Mouse (Mus musculus): Measurements from ENCODE around the gene Pptc7. TPM values are rescaled to one million over a fixed set of nuclear protein-coding genes. Genes with fewer than 3 reads are reported as not detected.

The Pptc7 gene
- polyA plus RNA-seq (2015; fragmentation: Nextera tagmentation; extraction: Ambion mirVana) = 6.8 and 7.9 TPM in 2 replicates

GRCm38 (mm10) chr5:122284183-122285028 is at the start of gene Pptc7:
Pptc7 (plus strand) TSS chr5:122284365.
- no peaks in the 10 kb centered on the region for H3K9me3 ChIP-seq
- peak; percentile 85 for ATAC-seq (ENCODE audit: insufficient number of reproducible peaks, low FRiP score, low TSS enrichment, low read depth)
- H3K27ac ChIP-seq = peak within 1 kb of the TSS; percentile 76
- WGBS = under 1% methylated on average over 85 of the region's 114 CpGs
- H3K4me2 ChIP-seq = peak within 1 kb of the TSS; percentile 96
- H3K9ac ChIP-seq = peak within 1 kb of the TSS; percentile 78
- H3K4me3 ChIP-seq = peak within 1 kb of the TSS; percentile 96
- H3K4me1 ChIP-seq = peaks cover 33% of the 10 kb centered on the region
- peaks cover 11% of the 10 kb centered on the region; the same call in 1 of the 2 replicates for H3K36me3 ChIP-seq
- no peaks in the 10 kb centered on the region for H3K27me3 ChIP-seq

- H3K9ac ChIP-seq = no peak overlapping the region
- H3K4me2 ChIP-seq = no peak overlapping the region
- H3K4me1 ChIP-seq = peaks cover 39% of the 10 kb centered on the region
- no peak overlapping the region for H3K4me3 ChIP-seq
- peaks cover 5% of the 10 kb centered on the region; the same call in 1 of the 2 replicates for H3K36me3 ChIP-seq
- no peaks in the 10 kb centered on the region for H3K27me3 ChIP-seq
- ATAC-seq (ENCODE audit: insufficient number of reproducible peaks, low FRiP score, low TSS enrichment, low read depth) = no peak
- H3K27ac ChIP-seq = peak overlapping the region; percentile 76
- WGBS = 39% methylated on average over 9 of the region's 9 CpGs
- no peaks in the 10 kb centered on the region for H3K9me3 ChIP-seq
These were observed 48.8 kb upstream of the Pptc7 start for GRCm38 (mm10) chr5:122235196-122235836.

GRCm38 (mm10) chr5:122237200-122237599 is 47.0 kb upstream of the Pptc7 start:
- peaks cover 37% of the 10 kb centered on the region for H3K4me1 ChIP-seq
- H3K27ac ChIP-seq = no peak overlapping the region
- no peaks in the 10 kb centered on the region for H3K9me3 ChIP-seq
- no peak for ATAC-seq (ENCODE audit: insufficient number of reproducible peaks, low FRiP score, low TSS enrichment, low read depth)
- no peak overlapping the region for H3K9ac ChIP-seq
- H3K27me3 ChIP-seq = no peaks in the 10 kb centered on the region
- no peak overlapping the region for H3K4me2 ChIP-seq
- H3K36me3 ChIP-seq = peaks cover 24% of the 10 kb centered on the region
- H3K4me3 ChIP-seq = no peak overlapping the region
- WGBS = 54% methylated on average over 5 of the region's 5 CpGs

GRCm38 (mm10) chr5:122239618-122240017 is 44.5 kb upstream of the Pptc7 start:
- H3K4me2 ChIP-seq = no peak overlapping the region
- H3K27ac ChIP-seq = no peak overlapping the region
- H3K9ac ChIP-seq = no peak overlapping the region
- H3K27me3 ChIP-seq = no peaks in the 10 kb centered on the region
- H3K36me3 ChIP-seq = peaks cover 35% of the 10 kb centered on the region
- 78% methylated on average over 7 of the region's 7 CpGs for WGBS
- H3K9me3 ChIP-seq = no peaks in the 10 kb centered on the region
- no peak overlapping the region for H3K4me3 ChIP-seq
- H3K4me1 ChIP-seq = peaks cover 22% of the 10 kb centered on the region
- no peak for ATAC-seq (ENCODE audit: insufficient number of reproducible peaks, low FRiP score, low TSS enrichment, low read depth)

- Histone ChIP-seq H3K4me3 (no peak overlapping the region), H3K4me1 (peaks cover 16% of the 10 kb centered on the region), H3K9me3 (no peaks in the 10 kb centered on the region), H3K27me3 (no peaks in the 10 kb centered on the region), H3K4me2 (no peak overlapping the region), H3K27ac (no peak overlapping the region), H3K36me3 (peaks cover 35% of the 10 kb centered on the region), H3K9ac (no peak overlapping the region)
- no peak for ATAC-seq (ENCODE audit: insufficient number of reproducible peaks, low FRiP score, low TSS enrichment, low read depth)
- 89% methylated on average over 11 of the region's 11 CpGs for WGBS
These were observed 43.6 kb upstream of the Pptc7 start for GRCm38 (mm10) chr5:122240521-122240920.

GRCm38 (mm10) chr5:122240989-122241388 is 43.2 kb upstream of the Pptc7 start:
- ATAC-seq (ENCODE audit: insufficient number of reproducible peaks, low FRiP score, low TSS enrichment, low read depth) = no peak
- H3K4me3 ChIP-seq = no peak overlapping the region
- no peak overlapping the region for H3K9ac ChIP-seq
- H3K27me3 ChIP-seq = no peaks in the 10 kb centered on the region
- peaks cover 12% of the 10 kb centered on the region for H3K4me1 ChIP-seq
- 31% methylated on average over 1 of the region's 1 CpGs for WGBS
- no peaks in the 10 kb centered on the region for H3K9me3 ChIP-seq
- H3K27ac ChIP-seq = no peak overlapping the region
- no peak overlapping the region for H3K4me2 ChIP-seq
- H3K36me3 ChIP-seq = peaks cover 38% of the 10 kb centered on the region

GRCm38 (mm10) chr5:122242521-122243123 is 41.5 kb upstream of the Pptc7 start:
- H3K27ac ChIP-seq = no peak overlapping the region
- H3K4me2 ChIP-seq = no peak overlapping the region
- no peaks in the 10 kb centered on the region for H3K27me3 ChIP-seq
- no peak overlapping the region for H3K4me3 ChIP-seq
- H3K9me3 ChIP-seq = no peaks in the 10 kb centered on the region
- H3K4me1 ChIP-seq = peaks cover 12% of the 10 kb centered on the region
- WGBS = 75% methylated on average over 6 of the region's 6 CpGs
- peaks cover 49% of the 10 kb centered on the region for H3K36me3 ChIP-seq
- no peak for ATAC-seq (ENCODE audit: insufficient number of reproducible peaks, low FRiP score, low TSS enrichment, low read depth)
- no peak overlapping the region for H3K9ac ChIP-seq

- Histone ChIP-seq H3K4me3 (no peak overlapping the region), H3K4me1 (peaks cover 11% of the 10 kb centered on the region), H3K36me3 (peaks cover 61% of the 10 kb centered on the region), H3K9ac (no peak overlapping the region), H3K27ac (no peak overlapping the region), H3K4me2 (no peak overlapping the region), H3K27me3 (no peaks in the 10 kb centered on the region), H3K9me3 (no peaks in the 10 kb centered on the region)
- ATAC-seq (ENCODE audit: insufficient number of reproducible peaks, low FRiP score, low TSS enrichment, low read depth) = no peak
- 79% methylated on average over 17 of the region's 17 CpGs for WGBS
These were observed 40.2 kb upstream of the Pptc7 start for GRCm38 (mm10) chr5:122243781-122244523.

GRCm38 (mm10) chr5:122245186-122245585 is 39.0 kb upstream of the Pptc7 start:
- Histone ChIP-seq H3K27ac (no peak overlapping the region), H3K27me3 (no peaks in the 10 kb centered on the region), H3K9ac (no peak overlapping the region), H3K9me3 (no peaks in the 10 kb centered on the region), H3K36me3 (peaks cover 63% of the 10 kb centered on the region), H3K4me2 (no peak overlapping the region), H3K4me1 (0 out of 2 replicates have a peak, but pooled peaks cover 8% of the 10 kb centered on the region), H3K4me3 (no peak overlapping the region)
- WGBS = 44% methylated on average over 3 of the region's 3 CpGs
- no peak for ATAC-seq (ENCODE audit: insufficient number of reproducible peaks, low FRiP score, low TSS enrichment, low read depth)

- WGBS = 82% methylated on average over 10 of the region's 10 CpGs
- Histone ChIP-seq H3K27me3 (no peaks in the 10 kb centered on the region), H3K9me3 (no peaks in the 10 kb centered on the region), H3K27ac (no peak overlapping the region), H3K4me3 (no peak overlapping the region), H3K4me1 (0 out of 2 replicates have a peak, but pooled peaks cover 8% of the 10 kb centered on the region), H3K4me2 (no peak overlapping the region), H3K36me3 (peaks cover 63% of the 10 kb centered on the region), H3K9ac (no peak overlapping the region)
- no peak for ATAC-seq (ENCODE audit: insufficient number of reproducible peaks, low FRiP score, low TSS enrichment, low read depth)
These were observed 37.5 kb upstream of the Pptc7 start for GRCm38 (mm10) chr5:122246547-122247167.

- no peak for ATAC-seq (ENCODE audit: insufficient number of reproducible peaks, low FRiP score, low TSS enrichment, low read depth)
- 81% methylated on average over 11 of the region's 11 CpGs for WGBS
- Histone ChIP-seq H3K27ac (no peak overlapping the region), H3K4me3 (no peak overlapping the region), H3K36me3 (peaks cover 60% of the 10 kb centered on the region), H3K4me2 (no peak overlapping the region), H3K27me3 (no peaks in the 10 kb centered on the region), H3K9me3 (no peaks in the 10 kb centered on the region), H3K4me1 (0 out of 2 replicates have a peak, but pooled peaks cover 8% of the 10 kb centered on the region), H3K9ac (no peak overlapping the region)
These were observed 36.6 kb upstream of the Pptc7 start for GRCm38 (mm10) chr5:122247529-122247928.

All from limb, embryonic 15.5 days (tissue).